Mouse (Mus musculus): Measurements from ENCODE around the gene Intu. TPM values are rescaled to one million over a fixed set of nuclear protein-coding genes. Genes with fewer than 3 reads are reported as not detected.
A peak's percentile ranks its signal among the peaks of the same experiment; 100 is the strongest.

The Intu gene
- 3.9 and 4.3 TPM in 2 replicates for polyA plus RNA-seq (2016; fragmentation: Nextera tagmentation; extraction: Ambion mirVana)

GRCm38 (mm10) chr3:40531286-40532141 lies at the start of gene Intu:
Intu (plus strand) TSS chr3:40531286.
- under 1% methylated on average over 54 of the region's 54 CpGs for WGBS
- H3K27ac ChIP-seq (ENCODE audit: poor library complexity, severe bottlenecking): no peak within 1 kb of the TSS
- H3K36me3 ChIP-seq: no peaks in the 10 kb centered on the region
- peaks cover 30% of the 10 kb centered on the region for H3K27me3 ChIP-seq (replicated peaks)
- H3K4me3 ChIP-seq: peak within 1 kb of the TSS; percentile 55
- peak within 1 kb of the TSS; percentile 98 for H3K4me2 ChIP-seq
- H3K9me3 ChIP-seq (replicated peaks): peaks cover 3% of the 10 kb centered on the region; the same call in 1 of the 2 replicates
- H3K4me1 ChIP-seq (replicated peaks): peaks cover 16% of the 10 kb centered on the region
- H3K9ac ChIP-seq: peak within 1 kb of the TSS; percentile 69
- peak; percentile 87 for ATAC-seq (ENCODE audit: insufficient number of reproducible peaks, low FRiP score)

- Histone ChIP-seq H3K4me1 (replicated peaks) (no peaks in the 10 kb centered on the region), H3K36me3 (no peaks in the 10 kb centered on the region), H3K9ac (no peak overlapping the region), H3K4me2 (peak overlapping the region; percentile 8; the same call in 1 of the 2 replicates), H3K9me3 (replicated peaks) (peaks cover 4% of the 10 kb centered on the region; the same call in 1 of the 2 replicates), H3K27ac (ENCODE audit: poor library complexity, severe bottlenecking) (no peak overlapping the region), H3K4me3 (no peak overlapping the region), H3K27me3 (replicated peaks) (no peaks in the 10 kb centered on the region)
- 44% methylated on average over 10 of the region's 10 CpGs for WGBS
- no peak for ATAC-seq (ENCODE audit: insufficient number of reproducible peaks, low FRiP score)
Observed at GRCm38 (mm10) chr3:40483221-40483654, 47.8 kb upstream of the Intu start.

DNA sequence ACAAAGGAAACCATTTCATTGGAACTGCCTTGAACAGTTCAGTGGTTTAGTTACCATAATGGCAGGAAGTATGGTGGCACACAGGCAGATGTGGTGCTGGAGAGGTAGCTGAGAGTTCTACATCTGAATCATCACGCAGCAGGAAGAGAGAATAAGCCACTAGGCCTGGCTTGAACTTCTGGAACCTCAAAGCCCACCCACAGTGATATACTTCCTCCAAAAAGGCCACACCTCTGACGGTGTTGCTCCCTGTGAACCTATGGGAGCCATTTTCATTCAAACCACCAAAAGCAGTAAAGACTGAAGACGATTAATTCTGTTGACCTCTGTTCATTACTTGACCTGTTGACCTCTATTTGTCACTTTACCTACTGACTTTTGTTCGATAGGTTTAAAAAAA lies 43.7 kb upstream of the Intu start:
- 80% methylated on average over 4 of the region's 4 CpGs for WGBS
- Histone ChIP-seq H3K36me3 (peaks cover 3% of the 10 kb centered on the region; the same call in 1 of the 2 replicates), H3K9ac (no peak overlapping the region), H3K4me1 (replicated peaks) (no peaks in the 10 kb centered on the region), H3K4me2 (no peak overlapping the region), H3K4me3 (no peak overlapping the region), H3K27me3 (replicated peaks) (no peaks in the 10 kb centered on the region), H3K9me3 (replicated peaks) (peaks cover 11% of the 10 kb centered on the region), H3K27ac (ENCODE audit: poor library complexity, severe bottlenecking) (no peak overlapping the region)
- no peak for ATAC-seq (ENCODE audit: insufficient number of reproducible peaks, low FRiP score)

DNA sequence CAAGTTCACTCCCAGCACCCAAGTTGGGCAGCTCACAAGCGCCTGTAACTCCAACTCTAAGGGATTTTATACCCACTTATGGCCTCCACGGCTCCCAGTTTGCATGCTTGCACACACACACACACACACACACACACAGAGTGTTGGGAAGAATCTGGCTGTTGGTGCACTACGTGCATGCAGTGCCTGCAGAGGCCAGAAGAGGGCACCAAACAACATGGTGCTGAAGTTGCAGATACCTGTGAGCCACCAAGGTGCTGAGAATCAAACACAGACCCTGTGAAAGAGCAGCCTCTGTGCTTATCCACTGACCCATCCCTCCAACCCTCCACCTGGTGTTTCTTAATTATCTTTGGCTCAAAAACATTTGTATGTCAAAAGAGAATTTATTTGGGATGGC lies 39.3 kb upstream of the Intu start:
- H3K27me3 ChIP-seq (replicated peaks): no peaks in the 10 kb centered on the region
- 78% methylated on average over 3 of the region's 3 CpGs for WGBS

GRCm38 (mm10) chr3:40498898-40499297 lies 32.2 kb upstream of the Intu start:
- WGBS: 86% methylated on average over 3 of the region's 3 CpGs
- Histone ChIP-seq H3K4me3 (no peak overlapping the region), H3K27me3 (replicated peaks) (no peaks in the 10 kb centered on the region), H3K36me3 (no peaks in the 10 kb centered on the region), H3K9ac (no peak overlapping the region), H3K4me2 (no peak overlapping the region), H3K4me1 (replicated peaks) (no peaks in the 10 kb centered on the region), H3K27ac (ENCODE audit: poor library complexity, severe bottlenecking) (no peak overlapping the region), H3K9me3 (replicated peaks) (peaks cover 8% of the 10 kb centered on the region)
- no peak for ATAC-seq (ENCODE audit: insufficient number of reproducible peaks, low FRiP score)

More for the DNA sequence above, 39.3 kb upstream of the Intu start:
- Histone ChIP-seq H3K4me1 (replicated peaks) (0 out of 2 replicates have a peak, but pooled peaks cover 5% of the 10 kb centered on the region), H3K9ac (no peak overlapping the region), H3K4me3 (no peak overlapping the region), H3K4me2 (no peak overlapping the region), H3K27ac (ENCODE audit: poor library complexity, severe bottlenecking) (no peak overlapping the region), H3K36me3 (peaks cover 4% of the 10 kb centered on the region; the same call in 1 of the 2 replicates), H3K9me3 (replicated peaks) (peaks cover 12% of the 10 kb centered on the region)
- ATAC-seq (ENCODE audit: insufficient number of reproducible peaks, low FRiP score): no peak

DNA sequence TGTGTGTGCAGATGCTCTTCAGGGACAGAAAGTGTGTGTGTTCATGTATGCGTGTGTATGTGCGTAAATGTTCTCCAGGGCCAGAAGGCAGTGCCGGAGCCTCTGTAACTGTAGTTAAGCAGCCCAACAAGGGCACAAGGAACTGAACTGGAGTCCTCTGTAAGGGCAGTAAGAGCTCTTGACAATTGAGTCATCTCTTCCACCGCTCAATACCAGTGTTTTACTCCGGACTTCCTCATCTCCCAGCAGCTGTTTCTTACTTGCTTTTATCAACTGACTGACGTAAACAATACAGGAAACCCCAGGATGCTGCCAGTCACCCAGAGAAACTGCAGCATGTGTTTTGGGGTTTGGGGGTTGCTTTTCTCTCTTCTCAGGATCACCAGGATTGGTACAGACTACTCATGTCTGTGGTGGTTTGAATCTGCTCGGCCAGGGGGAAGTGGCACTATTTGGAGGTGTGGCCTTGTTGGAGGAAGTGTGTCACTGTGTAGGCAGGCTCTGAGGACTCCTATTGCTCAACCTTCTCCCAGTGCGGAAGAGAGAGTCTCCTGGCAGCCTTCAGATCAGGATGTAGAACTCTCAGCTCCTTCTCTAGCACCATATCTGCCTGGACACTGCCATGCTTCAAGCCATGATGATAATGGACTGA lies 30.8 kb upstream of the Intu start:
- Histone ChIP-seq H3K36me3 (no peaks in the 10 kb centered on the region), H3K4me2 (no peak overlapping the region), H3K9ac (no peak overlapping the region), H3K27me3 (replicated peaks) (no peaks in the 10 kb centered on the region), H3K4me3 (no peak overlapping the region), H3K4me1 (replicated peaks) (no peaks in the 10 kb centered on the region), H3K27ac (ENCODE audit: poor library complexity, severe bottlenecking) (no peak overlapping the region), H3K9me3 (replicated peaks) (peaks cover 6% of the 10 kb centered on the region; the same call in 1 of the 2 replicates)
- ATAC-seq (ENCODE audit: insufficient number of reproducible peaks, low FRiP score): no peak
- 85% methylated on average over 8 of the region's 8 CpGs for WGBS

DNA sequence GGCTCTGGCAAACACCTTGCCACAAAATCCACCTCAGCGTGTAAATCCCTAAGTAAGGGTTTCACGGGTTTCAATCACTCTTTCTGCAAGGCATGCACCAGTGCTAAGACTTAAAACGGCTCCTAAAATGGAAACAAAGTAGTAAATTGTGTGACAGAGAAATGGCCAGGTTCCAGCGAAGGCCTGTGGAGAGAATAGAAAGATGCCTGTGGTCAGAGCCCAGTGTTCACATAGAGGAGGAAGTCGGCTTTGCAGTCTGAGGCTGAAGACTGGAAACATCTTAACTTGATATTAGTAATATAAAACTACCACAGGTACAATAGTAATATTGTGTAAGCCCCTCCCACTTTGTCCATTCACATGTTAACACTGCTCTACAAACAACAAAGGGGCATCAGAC lies 26.7 kb upstream of the Intu start:
- WGBS: 74% methylated on average over 5 of the region's 5 CpGs
- H3K27me3 ChIP-seq (replicated peaks): no peaks in the 10 kb centered on the region
- no peaks in the 10 kb centered on the region for H3K4me1 ChIP-seq (replicated peaks)
- ATAC-seq (ENCODE audit: insufficient number of reproducible peaks, low FRiP score): no peak
- H3K4me2 ChIP-seq: no peak overlapping the region
- H3K36me3 ChIP-seq: no peaks in the 10 kb centered on the region
- H3K9me3 ChIP-seq (replicated peaks): peaks cover 6% of the 10 kb centered on the region; the same call in 1 of the 2 replicates
- no peak overlapping the region for H3K4me3 ChIP-seq
- no peak overlapping the region for H3K27ac ChIP-seq (ENCODE audit: poor library complexity, severe bottlenecking)
- no peak overlapping the region for H3K9ac ChIP-seq

GRCm38 (mm10) chr3:40505451-40506014 lies 25.6 kb upstream of the Intu start:
- no peaks in the 10 kb centered on the region for H3K36me3 ChIP-seq
- ATAC-seq (ENCODE audit: insufficient number of reproducible peaks, low FRiP score): no peak
- no peaks in the 10 kb centered on the region for H3K4me1 ChIP-seq (replicated peaks)
- H3K4me3 ChIP-seq: no peak overlapping the region
- H3K27ac ChIP-seq (ENCODE audit: poor library complexity, severe bottlenecking): no peak overlapping the region
- H3K4me2 ChIP-seq: no peak overlapping the region
- WGBS: 84% methylated on average over 14 of the region's 14 CpGs
- no peak overlapping the region for H3K9ac ChIP-seq
- H3K9me3 ChIP-seq (replicated peaks): peaks cover under 1% of the 10 kb centered on the region; the same call in 1 of the 2 replicates
- H3K27me3 ChIP-seq (replicated peaks): no peaks in the 10 kb centered on the region

DNA sequence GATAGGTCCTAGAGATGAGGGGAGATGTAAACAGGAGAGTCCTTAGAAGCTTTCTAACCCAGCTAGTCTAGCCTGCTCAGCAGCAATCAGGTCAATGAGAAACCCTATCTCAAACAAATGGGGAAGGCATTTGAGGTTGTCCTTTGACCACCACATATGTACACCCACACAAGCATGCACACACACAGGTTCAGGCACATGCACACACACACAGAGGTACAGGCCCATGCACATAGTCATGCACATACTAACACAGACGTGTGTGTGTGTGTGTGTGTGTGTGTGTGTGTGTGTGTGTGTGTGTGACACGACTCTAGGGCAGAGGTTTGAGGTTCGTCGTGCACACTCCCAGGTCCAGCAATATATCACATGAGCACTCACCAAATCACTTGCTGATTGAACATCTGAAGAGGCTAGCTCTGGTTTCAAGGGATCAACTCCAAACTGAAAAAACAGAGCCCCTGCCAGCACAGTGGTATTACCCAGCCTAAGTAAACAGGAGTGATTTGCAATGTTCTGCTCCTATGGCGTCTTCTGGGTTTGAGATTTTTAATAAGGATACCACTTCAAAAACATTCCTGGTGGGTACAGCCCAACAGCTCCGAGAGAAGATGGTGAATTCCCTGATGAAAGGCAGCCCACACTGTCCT lies 22.0 kb upstream of the Intu start:
- no peaks in the 10 kb centered on the region for H3K4me1 ChIP-seq (replicated peaks)
- H3K36me3 ChIP-seq: no peaks in the 10 kb centered on the region
- no peak overlapping the region for H3K4me2 ChIP-seq
- H3K9me3 ChIP-seq (replicated peaks): no peaks in the 10 kb centered on the region
- no peak overlapping the region for H3K27ac ChIP-seq (ENCODE audit: poor library complexity, severe bottlenecking)
- ATAC-seq (ENCODE audit: insufficient number of reproducible peaks, low FRiP score): no peak
- H3K4me3 ChIP-seq: no peak overlapping the region
- WGBS: 77% methylated on average over 6 of the region's 6 CpGs
- no peak overlapping the region for H3K9ac ChIP-seq
- H3K27me3 ChIP-seq (replicated peaks): no peaks in the 10 kb centered on the region

- Histone ChIP-seq H3K9me3 (replicated peaks) (no peaks in the 10 kb centered on the region), H3K4me1 (replicated peaks) (no peaks in the 10 kb centered on the region)
Observed at GRCm38 (mm10) chr3:40510567-40510966, 20.5 kb upstream of the Intu start.

More at GRCm38 (mm10) chr3:40510567-40510966, 20.5 kb upstream of the Intu start:
- 22% methylated on average over 6 of the region's 6 CpGs for WGBS
- Histone ChIP-seq H3K4me3 (no peak overlapping the region), H3K36me3 (no peaks in the 10 kb centered on the region), H3K4me2 (no peak overlapping the region), H3K9ac (no peak overlapping the region), H3K27ac (ENCODE audit: poor library complexity, severe bottlenecking) (no peak overlapping the region), H3K27me3 (replicated peaks) (no peaks in the 10 kb centered on the region)
- no peak; the same call in 1 of the 2 replicates for ATAC-seq (ENCODE audit: insufficient number of reproducible peaks, low FRiP score)

All from heart, embryonic 12.5 days (tissue).